Mouse (Mus musculus): ENCODE results near the gene Kitl. TPM values are rescaled to one million over a fixed set of nuclear protein-coding genes. Genes with fewer than 3 reads are reported as not detected.
A peak's percentile ranks its signal among the peaks of the same experiment; 100 is the strongest.

The Kitl gene
- polyA plus RNA-seq, 1 experiment from 2014 or later = 15.0 TPM

DNA sequence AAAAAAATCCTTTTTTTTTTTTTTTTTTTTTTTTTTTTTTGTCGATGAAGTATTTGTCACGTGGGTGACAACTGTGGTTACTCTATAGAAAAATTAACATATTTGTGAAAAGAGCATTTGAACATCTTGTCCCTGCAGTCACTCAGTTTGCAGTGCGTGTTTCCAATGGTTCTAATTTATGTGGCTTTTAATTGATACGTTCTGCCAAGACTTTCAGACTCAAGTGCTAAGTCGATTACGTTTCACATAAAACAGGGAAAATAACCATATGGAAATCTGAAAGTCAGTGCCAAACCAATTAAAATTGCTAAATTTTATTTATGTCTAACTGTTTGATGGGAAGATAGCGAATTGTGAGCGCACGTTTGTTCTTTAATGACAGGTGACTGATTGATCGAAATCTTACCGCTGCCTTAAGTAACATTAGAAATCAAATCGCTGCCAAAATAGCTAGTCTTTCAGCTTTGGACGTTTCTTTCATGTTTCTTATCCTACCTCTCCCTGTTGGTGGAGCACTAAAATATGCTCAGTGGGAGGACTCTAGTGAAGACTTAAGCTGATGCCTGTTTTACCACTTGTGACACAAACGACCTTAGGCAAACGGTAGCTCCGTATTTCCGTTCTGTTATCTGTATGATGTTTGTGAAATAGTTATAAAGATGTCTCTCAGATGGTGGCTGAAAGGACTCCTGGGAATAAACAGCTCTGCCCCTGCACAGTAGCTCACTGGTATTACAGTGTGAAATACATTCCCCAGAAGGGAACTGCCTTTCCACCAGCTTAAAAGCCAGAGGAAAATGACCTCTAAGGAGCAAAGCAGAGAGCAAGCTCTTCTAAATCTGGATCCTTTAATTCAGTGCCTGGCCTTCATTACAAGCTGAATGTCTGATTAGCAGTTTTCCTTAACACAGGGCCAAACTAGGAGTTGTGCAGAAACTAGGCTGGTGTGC lies 4.1 kb downstream of the Kitl start:
- Histone ChIP-seq H3K27ac (ENCODE audit: low read length) (no peak overlapping the region), H3K9ac (ENCODE audit: low read length) (no peak overlapping the region)

GRCm38 (mm10) chr10:100022090-100022834 lies 6.8 kb downstream of the Kitl start:
- Histone ChIP-seq H3K27ac (ENCODE audit: low read length) (no peak overlapping the region), H3K4me3 (ENCODE audit: low read length) (no peak overlapping the region), H3K4me2 (ENCODE audit: low read depth, low read length) (peak overlapping the region; percentile 16), H3K27me3 (ENCODE audit: control insufficient read depth, insufficient read depth, low read length) (no peaks in the 10 kb centered on the region), H3K36me3 (ENCODE audit: control insufficient read depth, insufficient read depth) (no peaks in the 10 kb centered on the region), H3K9ac (ENCODE audit: low read length) (no peak overlapping the region), H3K4me1 (ENCODE audit: control insufficient read depth, insufficient read depth, low read length) (peaks cover 24% of the 10 kb centered on the region), H3K9me3 (replicated peaks; ENCODE audit: control insufficient read depth, low read length) (0 out of 2 replicates have a peak, but pooled peaks cover 2% of the 10 kb centered on the region)
- 54% methylated on average over 11 of the region's 11 CpGs for WGBS
- no peak for ATAC-seq (replicated peaks; ENCODE audit: extremely low read depth, insufficient read depth, low FRiP score)

More for the DNA sequence above, 4.1 kb downstream of the Kitl start:
- ATAC-seq (replicated peaks; ENCODE audit: extremely low read depth, insufficient read depth, low FRiP score) = no peak
- Histone ChIP-seq H3K36me3 (ENCODE audit: control insufficient read depth, insufficient read depth) (no peaks in the 10 kb centered on the region), H3K9me3 (replicated peaks; ENCODE audit: control insufficient read depth, low read length) (no peaks in the 10 kb centered on the region), H3K4me2 (ENCODE audit: low read depth, low read length) (peak overlapping the region; percentile 29), H3K27me3 (ENCODE audit: control insufficient read depth, insufficient read depth, low read length) (no peaks in the 10 kb centered on the region), H3K4me3 (ENCODE audit: low read length) (peak overlapping the region; percentile 9; the same call in 1 of the 2 replicates), H3K4me1 (ENCODE audit: control insufficient read depth, insufficient read depth, low read length) (peaks cover 28% of the 10 kb centered on the region)
- WGBS = 62% methylated on average over 17 of the region's 17 CpGs

DNA sequence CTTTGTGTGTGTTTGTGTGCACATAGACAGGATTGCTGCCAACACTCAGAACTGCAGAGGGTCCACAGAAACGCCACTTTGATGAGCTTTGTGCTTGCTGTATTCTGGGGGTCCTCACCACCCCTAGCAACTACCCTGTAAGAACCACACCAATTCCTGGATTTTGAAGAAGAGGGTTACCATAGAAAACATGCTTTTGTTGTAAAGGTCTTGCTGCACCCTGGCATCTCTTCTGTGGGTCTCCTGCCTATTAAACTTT lies 7.3 kb downstream of the Kitl start:
- H3K4me2 ChIP-seq (ENCODE audit: low read depth, low read length) = no peak overlapping the region
- no peak overlapping the region for H3K27ac ChIP-seq (ENCODE audit: low read length)
- peaks cover 23% of the 10 kb centered on the region for H3K4me1 ChIP-seq (ENCODE audit: control insufficient read depth, insufficient read depth, low read length)
- no peak for ATAC-seq (replicated peaks; ENCODE audit: extremely low read depth, insufficient read depth, low FRiP score)
- WGBS = 70% methylated on average over 1 of the region's 1 CpGs
- no peak overlapping the region for H3K9ac ChIP-seq (ENCODE audit: low read length)
- H3K4me3 ChIP-seq (ENCODE audit: low read length) = no peak overlapping the region
- no peaks in the 10 kb centered on the region for H3K36me3 ChIP-seq (ENCODE audit: control insufficient read depth, insufficient read depth)
- H3K9me3 ChIP-seq (replicated peaks; ENCODE audit: control insufficient read depth, low read length) = 0 out of 2 replicates have a peak, but pooled peaks cover 2% of the 10 kb centered on the region
- H3K27me3 ChIP-seq (ENCODE audit: control insufficient read depth, insufficient read depth, low read length) = no peaks in the 10 kb centered on the region

DNA sequence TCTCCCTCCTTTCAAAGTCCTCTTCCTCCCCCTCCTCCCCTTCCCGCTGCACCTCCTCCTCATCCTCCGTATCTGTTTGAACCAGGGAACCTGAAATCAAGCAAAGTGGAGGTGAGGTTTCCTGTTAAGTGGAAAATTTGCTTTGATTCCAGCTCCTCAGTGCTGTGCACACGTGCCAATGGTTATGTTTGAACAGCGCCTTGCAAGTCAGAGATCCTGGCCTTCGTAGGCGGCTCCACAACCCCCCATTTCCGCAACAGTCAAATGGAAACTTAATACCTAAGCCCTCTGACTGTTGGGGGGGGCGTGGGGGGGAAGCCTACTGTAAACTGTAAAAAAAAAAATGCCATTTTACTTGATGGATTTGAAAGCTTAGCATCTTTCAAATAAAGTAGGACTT lies 10.2 kb downstream of the Kitl start:
- ATAC-seq (replicated peaks; ENCODE audit: extremely low read depth, insufficient read depth, low FRiP score) = peak; percentile 52
- 46% methylated on average over 8 of the region's 8 CpGs for WGBS
- no peaks in the 10 kb centered on the region for H3K36me3 ChIP-seq (ENCODE audit: control insufficient read depth, insufficient read depth)
- no peak overlapping the region for H3K4me3 ChIP-seq (ENCODE audit: low read length)
- peaks cover 11% of the 10 kb centered on the region for H3K4me1 ChIP-seq (ENCODE audit: control insufficient read depth, insufficient read depth, low read length)
- 0 out of 2 replicates have a peak, but pooled peaks cover 2% of the 10 kb centered on the region for H3K9me3 ChIP-seq (replicated peaks; ENCODE audit: control insufficient read depth, low read length)
- H3K27ac ChIP-seq (ENCODE audit: low read length) = no peak overlapping the region
- no peak overlapping the region for H3K9ac ChIP-seq (ENCODE audit: low read length)
- no peak overlapping the region for H3K4me2 ChIP-seq (ENCODE audit: low read depth, low read length)
- no peaks in the 10 kb centered on the region for H3K27me3 ChIP-seq (ENCODE audit: control insufficient read depth, insufficient read depth, low read length)

- no peak overlapping the region for H3K27ac ChIP-seq (ENCODE audit: low read length)
- H3K9ac ChIP-seq (ENCODE audit: low read length) = no peak overlapping the region
- no peaks in the 10 kb centered on the region for H3K27me3 ChIP-seq (ENCODE audit: control insufficient read depth, insufficient read depth, low read length)
- no peak overlapping the region for H3K4me3 ChIP-seq (ENCODE audit: low read length)
- H3K4me1 ChIP-seq (ENCODE audit: control insufficient read depth, insufficient read depth, low read length) = peaks cover 15% of the 10 kb centered on the region
- 0 out of 2 replicates have a peak, but pooled peaks cover 2% of the 10 kb centered on the region for H3K9me3 ChIP-seq (replicated peaks; ENCODE audit: control insufficient read depth, low read length)
- no peak overlapping the region for H3K4me2 ChIP-seq (ENCODE audit: low read depth, low read length)
- no peak for ATAC-seq (replicated peaks; ENCODE audit: extremely low read depth, insufficient read depth, low FRiP score)
- no peaks in the 10 kb centered on the region for H3K36me3 ChIP-seq (ENCODE audit: control insufficient read depth, insufficient read depth)
- WGBS = 81% methylated on average over 1 of the region's 1 CpGs
Observed at GRCm38 (mm10) chr10:100026778-100027177, 11.3 kb downstream of the Kitl start.

- Histone ChIP-seq H3K27ac (ENCODE audit: low read length) (no peak overlapping the region), H3K4me2 (ENCODE audit: low read depth, low read length) (no peak overlapping the region), H3K27me3 (ENCODE audit: control insufficient read depth, insufficient read depth, low read length) (no peaks in the 10 kb centered on the region)
Observed at GRCm38 (mm10) chr10:100030385-100030784, 15.0 kb downstream of the Kitl start.

DNA sequence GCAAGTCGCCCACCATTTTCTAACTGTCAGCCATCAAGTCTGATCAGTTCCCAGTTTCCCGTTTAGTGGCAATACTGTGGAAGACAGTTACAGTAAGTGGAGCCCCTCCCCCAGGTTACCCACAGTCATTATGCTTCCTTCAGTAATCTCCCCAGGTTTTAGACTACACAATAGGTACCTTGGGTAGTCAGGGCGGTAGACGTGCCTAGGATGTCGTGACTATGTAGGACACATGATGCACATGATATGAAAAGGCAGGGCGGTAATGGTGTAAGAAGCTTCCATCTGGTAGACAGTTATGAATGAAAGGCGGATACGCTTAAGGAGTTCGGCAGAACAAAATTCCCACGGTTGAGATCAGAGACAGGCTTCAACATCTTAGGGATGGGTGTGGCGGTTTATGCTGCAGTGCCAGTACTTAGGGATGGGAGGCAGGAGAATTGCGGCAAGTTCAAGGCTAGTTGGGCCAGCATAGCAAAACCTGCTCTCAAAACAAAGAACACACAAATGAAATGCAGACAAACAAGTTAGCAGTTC lies 15.6 kb downstream of the Kitl start:
- Histone ChIP-seq H3K9me3 (replicated peaks; ENCODE audit: control insufficient read depth, low read length) (0 out of 2 replicates have a peak, but pooled peaks cover 2% of the 10 kb centered on the region), H3K27me3 (ENCODE audit: control insufficient read depth, insufficient read depth, low read length) (no peaks in the 10 kb centered on the region), H3K4me2 (ENCODE audit: low read depth, low read length) (peak overlapping the region; percentile 25; the same call in 1 of the 2 replicates), H3K4me3 (ENCODE audit: low read length) (no peak overlapping the region), H3K27ac (ENCODE audit: low read length) (no peak overlapping the region), H3K36me3 (ENCODE audit: control insufficient read depth, insufficient read depth) (no peaks in the 10 kb centered on the region), H3K9ac (ENCODE audit: low read length) (no peak overlapping the region), H3K4me1 (ENCODE audit: control insufficient read depth, insufficient read depth, low read length) (peaks cover 5% of the 10 kb centered on the region; the same call in 1 of the 2 replicates)
- WGBS = 69% methylated on average over 12 of the region's 12 CpGs
- ATAC-seq (replicated peaks; ENCODE audit: extremely low read depth, insufficient read depth, low FRiP score) = no peak

More at GRCm38 (mm10) chr10:100030385-100030784, 15.0 kb downstream of the Kitl start:
- WGBS = 77% methylated on average over 5 of the region's 5 CpGs
- Histone ChIP-seq H3K4me1 (ENCODE audit: control insufficient read depth, insufficient read depth, low read length) (peaks cover 5% of the 10 kb centered on the region; the same call in 1 of the 2 replicates), H3K36me3 (ENCODE audit: control insufficient read depth, insufficient read depth) (no peaks in the 10 kb centered on the region), H3K9ac (ENCODE audit: low read length) (no peak overlapping the region), H3K4me3 (ENCODE audit: low read length) (no peak overlapping the region), H3K9me3 (replicated peaks; ENCODE audit: control insufficient read depth, low read length) (0 out of 2 replicates have a peak, but pooled peaks cover 2% of the 10 kb centered on the region)
- no peak for ATAC-seq (replicated peaks; ENCODE audit: extremely low read depth, insufficient read depth, low FRiP score)

- H3K27me3 ChIP-seq (ENCODE audit: control insufficient read depth, insufficient read depth, low read length) = no peaks in the 10 kb centered on the region
- peak overlapping the region; percentile 25; the same call in 1 of the 2 replicates for H3K4me2 ChIP-seq (ENCODE audit: low read depth, low read length)
- H3K9ac ChIP-seq (ENCODE audit: low read length) = no peak overlapping the region
- 0 out of 2 replicates have a peak, but pooled peaks cover 2% of the 10 kb centered on the region for H3K9me3 ChIP-seq (replicated peaks; ENCODE audit: control insufficient read depth, low read length)
- no peak overlapping the region for H3K27ac ChIP-seq (ENCODE audit: low read length)
- 23% methylated on average over 11 of the region's 11 CpGs for WGBS
- no peak overlapping the region for H3K4me3 ChIP-seq (ENCODE audit: low read length)
- ATAC-seq (replicated peaks; ENCODE audit: extremely low read depth, insufficient read depth, low FRiP score) = no peak
- peaks cover 5% of the 10 kb centered on the region; the same call in 1 of the 2 replicates for H3K4me1 ChIP-seq (ENCODE audit: control insufficient read depth, insufficient read depth, low read length)
- H3K36me3 ChIP-seq (ENCODE audit: control insufficient read depth, insufficient read depth) = no peaks in the 10 kb centered on the region
Observed at GRCm38 (mm10) chr10:100031631-100032030, 16.2 kb downstream of the Kitl start.
